Mouse (Mus musculus): ENCODE measurements around the gene Plek2. TPM values are rescaled to one million over a fixed set of nuclear protein-coding genes. Genes with fewer than 3 reads are reported as not detected.

The Plek2 gene
- 0.18 TPM for polyA plus RNA-seq (2017; shearing (Covaris generic))

GRCm38 (mm10) chr12:78906707-78907162 lies at the start of gene Plek2:
Plek2 (minus strand) TSS chr12:78906964.

GRCm38 (mm10) chr12:78861496-78862253 lies 45.1 kb downstream of the Plek2 start, which contains the start of the genes Atp6v1d and Eif2s1:
Atp6v1d (minus strand) TSS chr12:78861638.
Eif2s1 (plus strand) TSS chr12:78861819.

Other genes starting within 250 kb of the Plek2 start
- gene Fam71d, start 215.4 kb downstream of the Plek2 start, polyA plus RNA-seq (2017; shearing (Covaris generic)): not detected
- gene Mpp5, start 158.1 kb downstream of the Plek2 start, polyA plus RNA-seq (2017; shearing (Covaris generic)): 14.2 TPM
- gene Atp6v1d, start 45.3 kb downstream of the Plek2 start, polyA plus RNA-seq (2017; shearing (Covaris generic)): 224 TPM
- gene Eif2s1, start 45.1 kb downstream of the Plek2 start, polyA plus RNA-seq (2017; shearing (Covaris generic)): 184 TPM
- gene Tmem229b, start 100.7 kb upstream of the Plek2 start, polyA plus RNA-seq (2017; shearing (Covaris generic)): 50.4 TPM
- gene Plekhh1, start 122.2 kb upstream of the Plek2 start, polyA plus RNA-seq (2017; shearing (Covaris generic)): 0.29 TPM
- 20.8 TPM for gene Pigh, start 182.7 kb upstream of the Plek2 start, polyA plus RNA-seq (2017; shearing (Covaris generic))
- gene Arg2, start 223.8 kb upstream of the Plek2 start, polyA plus RNA-seq (2017; shearing (Covaris generic)): 0.14 TPM